ENCODE assay signal across 7 mouse cellular contexts in genomic region chr8:122376365-122377231, GRCm38 (mm10). TPM values are rescaled to one million over a fixed set of nuclear protein-coding genes. Genes with fewer than 3 reads are reported as not detected.
DNase-seq lines count a peak whose midpoint lies in the region; ATAC-seq lines count a peak whose summit lies in the region.

Gene Zc3h18, plus strand, starts transcription at chr8:122376609.

- H3K9me3 ChIP-seq in intestine, embryonic 16.5 days (ENCODE audit: control insufficient read depth, low read length) = no peaks in the 10 kb centered on the region
- no peaks in the 10 kb centered on the region for H3K9me3 ChIP-seq in midbrain, embryonic 11.5 days (ENCODE audit: control insufficient read depth, low read length)

- H3K9ac ChIP-seq in intestine, embryonic 16.5 days (ENCODE audit: low read depth, low read length) = peak within 1 kb of the TSS; percentile 93
- H3K9ac ChIP-seq in midbrain, embryonic 11.5 days (ENCODE audit: low read length) = peak within 1 kb of the TSS; percentile 93

- no peaks in the 10 kb centered on the region for H3K27me3 ChIP-seq in intestine, embryonic 16.5 days (replicated peaks; ENCODE audit: control insufficient read depth, insufficient read depth, low read length)
- H3K27me3 ChIP-seq in midbrain, embryonic 11.5 days (ENCODE audit: control insufficient read depth, insufficient read depth, low read length) = no peaks in the 10 kb centered on the region

- peaks cover 14% of the 10 kb centered on the region for H3K4me1 ChIP-seq in intestine, embryonic 16.5 days (ENCODE audit: control insufficient read depth, insufficient read depth, low read length)
- peaks cover 15% of the 10 kb centered on the region for H3K4me1 ChIP-seq in midbrain, embryonic 11.5 days (ENCODE audit: control insufficient read depth, insufficient read depth, low read length)

- ATAC-seq in intestine, embryonic 16.5 days = peak; percentile 93
- ATAC-seq in midbrain, embryonic 11.5 days (ENCODE audit: low FRiP score) = peak; percentile 96

- peak within 1 kb of the TSS; percentile 83 for H3K4me3 ChIP-seq in intestine, embryonic 16.5 days (ENCODE audit: low read length)
- H3K4me3 ChIP-seq in midbrain, embryonic 11.5 days (ENCODE audit: low read depth, low read length) = peak within 1 kb of the TSS; percentile 92

- intact Hi-C loops in left cerebral cortex, postnatal 36 days (cut with DNase I) = loop anchor here (2.0 kb wide), 2 partner anchors 66 to 100 kb away; partner anchors contain the start of genes Ctu2, Mvd and Rnf166

- DNase-seq in adrenal gland, adult 8-10 months = peak; percentile 99
- DNase-seq in embryo, embryonic 9.5 days (ENCODE audit: extremely low spot score) = peak; percentile 99
- peak; percentile 99 to 100 for DNase-seq in gastrocnemius, postnatal 4 days (ENCODE audit: low spot score in 2 of 2)
- peak; percentile 100 for DNase-seq in left cerebral cortex, postnatal 36 days (ENCODE audit: low spot score in 2 of 2)
- peak; percentile 100 for DNase-seq in midbrain, embryonic 11.5 days (ENCODE audit: low spot score, missing footprints)
- DNase-seq in skeletal muscle tissue, adult 2 months (ENCODE audit: low read depth, low spot score) = peak; percentile 99

- no peaks in the 10 kb centered on the region for H3K36me3 ChIP-seq in intestine, embryonic 16.5 days (ENCODE audit: control insufficient read depth, insufficient read depth, low read length)
- H3K36me3 ChIP-seq in midbrain, embryonic 11.5 days (ENCODE audit: control insufficient read depth, insufficient read depth, low read length) = no peaks in the 10 kb centered on the region

- WGBS in intestine, embryonic 16.5 days = under 1% methylated on average over 104 of the region's 107 CpGs
- under 1% methylated on average over 102 of the region's 107 CpGs for WGBS in midbrain, embryonic 11.5 days

- peak within 1 kb of the TSS; percentile 97 for H3K27ac ChIP-seq in intestine, embryonic 16.5 days (ENCODE audit: low read length)
- peak within 1 kb of the TSS; percentile 61 for H3K27ac ChIP-seq in midbrain, embryonic 11.5 days (ENCODE audit: low read depth, low read length)

- H3K4me2 ChIP-seq in intestine, embryonic 16.5 days (ENCODE audit: low read depth, low read length) = peak within 1 kb of the TSS; percentile 76
- peak within 1 kb of the TSS; percentile 60 for H3K4me2 ChIP-seq in midbrain, embryonic 11.5 days

RNA-seq across cellular contexts. Expression of gene Zc3h18, which starts in this region (rescaled TPM):
- 10 to 100 TPM; 38.4 to 55.0 (median 47.0) TPM for total RNA-seq in adrenal gland, adult 8-10 months (2022)
- total RNA-seq in gastrocnemius, postnatal 4 days (2021) = 10 to 100 TPM; 37.2 to 42.8 TPM
- polyA plus RNA-seq in intestine, embryonic 16.5 days (2015; fragmentation: Nextera tagmentation; extraction: Ambion mirVana) = 40.5 and 43.1 TPM in 2 replicates
- 10 to 100 TPM; 38.8 to 49.9 TPM for total RNA-seq in left cerebral cortex, postnatal 36 days (2021)
- 42.0 and 43.7 TPM in 2 replicates for polyA plus RNA-seq in midbrain, embryonic 11.5 days (2014; fragmentation: Nextera tagmentation; extraction: Ambion mirVana)

Comparison
In these comparisons a context has a peak if more than half of its experiments do, and no peak if none do; other contexts are left out.
1. Peak in every context shown above with its lines: DNase-seq, ATAC-seq, H3K4me3 ChIP-seq and H3K27ac ChIP-seq.